Mouse (Mus musculus) adrenal gland, adult 2 months (tissue): Measurements from ENCODE around the gene Zfp362. TPM values are rescaled to one million over a fixed set of nuclear protein-coding genes. Genes with fewer than 3 reads are reported as not detected.
A peak's percentile ranks its signal among the peaks of the same experiment; 100 is the strongest.

Experiments
- DNase-seq: peaks from one replicate; pipeline ENCODE4 v3.0.0; 2021
- long read RNA-seq: library from polyadenylated mRNA; stranded (forward); transcript quantifications from one replicate; pipeline ENCODE4 v2.0.0, GENCODE M21; 2021
- polyA plus RNA-seq: library from polyadenylated mRNA; depleted of rRNA; stranded (reverse); fragments of >200 nt; gene quantifications from 2 replicates; pipeline ENCODE4 v1.2.3, GENCODE M21; 2012; rRNA removed
- total RNA-seq, 2 experiments: library from RNA; stranded (reverse); gene quantifications; 2 replicates each; pipeline ENCODE4 v1.2.3; 2021

Gene Zfp362
- total RNA-seq (10 to 100 TPM; 21.2 to 28.2 TPM), polyA plus RNA-seq (57.7 and 66.7 TPM in 2 replicates)
- long read RNA-seq, partial matches to known transcripts, result 1 of 12 reads
- long read RNA-seq, other reads (novel, unspliced or antisense), result 8 of 12 reads

- peak; percentile 69 for DNase-seq
Observed at GRCm38 (mm10) chr4:128806043-128806826, at the start of gene Zfp362. Zfp362 (minus strand) TSS chr4:128806045.

GRCm38 (mm10) chr4:128855613-128856040, 49.8 kb upstream of the Zfp362 start:
- DNase-seq, result peak; percentile 89

- DNase-seq, result peak; percentile 62
Observed at GRCm38 (mm10) chr4:128853117-128853516, 47.3 kb upstream of the Zfp362 start.

- DNase-seq, result peak; percentile 31
Observed at GRCm38 (mm10) chr4:128852266-128852887, 46.5 kb upstream of the Zfp362 start.

- DNase-seq, result no peak
Observed at GRCm38 (mm10) chr4:128849686-128850085, 43.8 kb upstream of the Zfp362 start.

GRCm38 (mm10) chr4:128848961-128849360, 43.1 kb upstream of the Zfp362 start:
- no peak for DNase-seq

- DNase-seq, result no peak
Observed at GRCm38 (mm10) chr4:128845367-128845973, 39.6 kb upstream of the Zfp362 start.

GRCm38 (mm10) chr4:128844566-128844965, 38.7 kb upstream of the Zfp362 start:
- no peak for DNase-seq

GRCm38 (mm10) chr4:128841259-128841658, 35.4 kb upstream of the Zfp362 start:
- no peak for DNase-seq

- DNase-seq, result peak; percentile 65
Observed at GRCm38 (mm10) chr4:128839811-128840738, 34.2 kb upstream of the Zfp362 start.

- no peak for DNase-seq
Observed at GRCm38 (mm10) chr4:128838202-128838601, 32.4 kb upstream of the Zfp362 start.

GRCm38 (mm10) chr4:128824131-128824530, 18.3 kb upstream of the Zfp362 start:
- DNase-seq, result no peak

GRCm38 (mm10) chr4:128820568-128820967, 14.7 kb upstream of the Zfp362 start:
- no peak for DNase-seq

- DNase-seq, result no peak
Observed at GRCm38 (mm10) chr4:128817011-128817410, 11.2 kb upstream of the Zfp362 start.

GRCm38 (mm10) chr4:128811382-128812056, 5.7 kb upstream of the Zfp362 start:
- DNase-seq, result peak; percentile 89

- DNase-seq, result peak; percentile 90
Observed at GRCm38 (mm10) chr4:128806827-128807179, 958 bp upstream of the Zfp362 start.

GRCm38 (mm10) chr4:128805150-128806042, 449 bp downstream of the Zfp362 start:
- DNase-seq, result peak; percentile 64

GRCm38 (mm10) chr4:128804426-128805149, 1.3 kb downstream of the Zfp362 start:
- peak; percentile 37 for DNase-seq

GRCm38 (mm10) chr4:128803569-128803968, 2.3 kb downstream of the Zfp362 start:
- DNase-seq, result peak; percentile 29
